Mouse (Mus musculus): ENCODE data around the gene Trio. TPM values are rescaled to one million over a fixed set of nuclear protein-coding genes. Genes with fewer than 3 reads are reported as not detected.

The Trio gene
- polyA plus RNA-seq, 1 experiment from 2014 or later, result 8.8 TPM

GRCm38 (mm10) chr15:27993528-27993927 lies 32.1 kb downstream of the Trio start:
- Histone ChIP-seq H3K27me3 (ENCODE audit: control insufficient read depth, insufficient read depth, low read length) (no peaks in the 10 kb centered on the region), H3K4me1 (replicated peaks; ENCODE audit: control insufficient read depth, insufficient read depth) (peaks cover 13% of the 10 kb centered on the region), H3K9me3 (ENCODE audit: control insufficient read depth, low read length) (no peaks in the 10 kb centered on the region), H3K27ac (replicated peaks) (no peak overlapping the region; the same call in 1 of the 2 replicates), H3K4me3 (ENCODE audit: low read depth, low read length) (no peak overlapping the region), H3K36me3 (ENCODE audit: control insufficient read depth, insufficient read depth, low read length) (no peaks in the 10 kb centered on the region), H3K9ac (ENCODE audit: low read length) (no peak overlapping the region), H3K4me2 (replicated peaks; ENCODE audit: low read depth) (no peak overlapping the region)
- WGBS, result 57% methylated on average over 7 of the region's 7 CpGs
- DNase-seq (ENCODE audit: low spot score), result no peak
- TF ChIP-seq CTCF (IDR thresholded peaks at IDR 0.05; ENCODE audit: low read depth) (no peak), EP300 (optimal IDR thresholded peaks at IDR 0.05) (no peak)
- ATAC-seq (ENCODE audit: low FRiP score, low TSS enrichment), result no peak

GRCm38 (mm10) chr15:27992596-27992995 lies 33.1 kb downstream of the Trio start:
- H3K4me3 ChIP-seq (ENCODE audit: low read depth, low read length), result no peak overlapping the region
- H3K9ac ChIP-seq (ENCODE audit: low read length), result no peak overlapping the region
- peak overlapping the region; percentile 58; the same call in 1 of the 2 replicates for H3K27ac ChIP-seq (replicated peaks)
- WGBS, result 44% methylated on average over 5 of the region's 5 CpGs
- TF ChIP-seq EP300 (optimal IDR thresholded peaks at IDR 0.05), result no peak
- no peak for TF ChIP-seq CTCF (IDR thresholded peaks at IDR 0.05; ENCODE audit: low read depth)
- H3K27me3 ChIP-seq (ENCODE audit: control insufficient read depth, insufficient read depth, low read length), result no peaks in the 10 kb centered on the region
- DNase-seq (ENCODE audit: low spot score) (no peak), ATAC-seq (ENCODE audit: low FRiP score, low TSS enrichment) (no peak)
- H3K4me2 ChIP-seq (replicated peaks; ENCODE audit: low read depth), result no peak overlapping the region
- no peaks in the 10 kb centered on the region for H3K36me3 ChIP-seq (ENCODE audit: control insufficient read depth, insufficient read depth, low read length)
- no peaks in the 10 kb centered on the region for H3K9me3 ChIP-seq (ENCODE audit: control insufficient read depth, low read length)
- peaks cover 8% of the 10 kb centered on the region; the same call in 1 of the 2 replicates for H3K4me1 ChIP-seq (replicated peaks; ENCODE audit: control insufficient read depth, insufficient read depth)

- DNase-seq (ENCODE audit: low spot score) (no peak), ATAC-seq (ENCODE audit: low FRiP score, low TSS enrichment) (no peak)
- H3K36me3 ChIP-seq (ENCODE audit: control insufficient read depth, insufficient read depth, low read length), result no peaks in the 10 kb centered on the region
- no peaks in the 10 kb centered on the region for H3K27me3 ChIP-seq (ENCODE audit: control insufficient read depth, insufficient read depth, low read length)
- peak overlapping the region; percentile 58; the same call in 1 of the 2 replicates for H3K27ac ChIP-seq (replicated peaks)
- no peak overlapping the region for H3K4me2 ChIP-seq (replicated peaks; ENCODE audit: low read depth)
- no peak overlapping the region for H3K9ac ChIP-seq (ENCODE audit: low read length)
- 43% methylated on average over 6 of the region's 6 CpGs for WGBS
- no peak overlapping the region for H3K4me3 ChIP-seq (ENCODE audit: low read depth, low read length)
- H3K9me3 ChIP-seq (ENCODE audit: control insufficient read depth, low read length), result no peaks in the 10 kb centered on the region
- TF ChIP-seq CTCF (IDR thresholded peaks at IDR 0.05; ENCODE audit: low read depth), result no peak
- no peak for TF ChIP-seq EP300 (optimal IDR thresholded peaks at IDR 0.05)
- H3K4me1 ChIP-seq (replicated peaks; ENCODE audit: control insufficient read depth, insufficient read depth), result peaks cover 8% of the 10 kb centered on the region; the same call in 1 of the 2 replicates
Observed at GRCm38 (mm10) chr15:27991892-27992593, 33.6 kb downstream of the Trio start.

GRCm38 (mm10) chr15:27991066-27991701 lies 34.5 kb downstream of the Trio start:
- no peak for ATAC-seq (ENCODE audit: low FRiP score, low TSS enrichment)
- no peaks in the 10 kb centered on the region for H3K36me3 ChIP-seq (ENCODE audit: control insufficient read depth, insufficient read depth, low read length)
- no peak overlapping the region for H3K27ac ChIP-seq (replicated peaks)
- H3K4me2 ChIP-seq (replicated peaks; ENCODE audit: low read depth), result no peak overlapping the region
- WGBS, result 72% methylated on average over 17 of the region's 17 CpGs
- H3K9ac ChIP-seq (ENCODE audit: low read length), result no peak overlapping the region
- no peaks in the 10 kb centered on the region for H3K27me3 ChIP-seq (ENCODE audit: control insufficient read depth, insufficient read depth, low read length)
- no peak for DNase-seq (ENCODE audit: low spot score)
- TF ChIP-seq EP300 (optimal IDR thresholded peaks at IDR 0.05), result no peak
- no peak for TF ChIP-seq CTCF (IDR thresholded peaks at IDR 0.05; ENCODE audit: low read depth)
- peaks cover 8% of the 10 kb centered on the region; the same call in 1 of the 2 replicates for H3K4me1 ChIP-seq (replicated peaks; ENCODE audit: control insufficient read depth, insufficient read depth)
- no peaks in the 10 kb centered on the region for H3K9me3 ChIP-seq (ENCODE audit: control insufficient read depth, low read length)
- no peak overlapping the region for H3K4me3 ChIP-seq (ENCODE audit: low read depth, low read length)

- TF ChIP-seq EP300 (optimal IDR thresholded peaks at IDR 0.05) (no peak), CTCF (IDR thresholded peaks at IDR 0.05; ENCODE audit: low read depth) (no peak)
- H3K4me3 ChIP-seq (ENCODE audit: low read depth, low read length), result no peak overlapping the region
Observed at GRCm38 (mm10) chr15:27987979-27988378, 37.7 kb downstream of the Trio start.

GRCm38 (mm10) chr15:27984881-27985280 lies 40.8 kb downstream of the Trio start:
- Histone ChIP-seq H3K4me1 (replicated peaks; ENCODE audit: control insufficient read depth, insufficient read depth) (0 out of 2 replicates have a peak, but pooled peaks cover 3% of the 10 kb centered on the region), H3K4me3 (ENCODE audit: low read depth, low read length) (no peak overlapping the region), H3K27ac (replicated peaks) (no peak overlapping the region), H3K36me3 (ENCODE audit: control insufficient read depth, insufficient read depth, low read length) (no peaks in the 10 kb centered on the region), H3K27me3 (ENCODE audit: control insufficient read depth, insufficient read depth, low read length) (no peaks in the 10 kb centered on the region), H3K9ac (ENCODE audit: low read length) (no peak overlapping the region), H3K9me3 (ENCODE audit: control insufficient read depth, low read length) (no peaks in the 10 kb centered on the region), H3K4me2 (replicated peaks; ENCODE audit: low read depth) (no peak overlapping the region)
- TF ChIP-seq EP300 (optimal IDR thresholded peaks at IDR 0.05), result no peak
- TF ChIP-seq CTCF (IDR thresholded peaks at IDR 0.05; ENCODE audit: low read depth), result no peak
- DNase-seq (ENCODE audit: low spot score), result no peak
- no peak for ATAC-seq (ENCODE audit: low FRiP score, low TSS enrichment)
- 79% methylated on average over 2 of the region's 2 CpGs for WGBS

More at GRCm38 (mm10) chr15:27987979-27988378, 37.7 kb downstream of the Trio start:
- no peaks in the 10 kb centered on the region for H3K27me3 ChIP-seq (ENCODE audit: control insufficient read depth, insufficient read depth, low read length)
- no peak overlapping the region for H3K9ac ChIP-seq (ENCODE audit: low read length)
- no peaks in the 10 kb centered on the region for H3K9me3 ChIP-seq (ENCODE audit: control insufficient read depth, low read length)
- no peak overlapping the region for H3K4me2 ChIP-seq (replicated peaks; ENCODE audit: low read depth)
- ATAC-seq (ENCODE audit: low FRiP score, low TSS enrichment), result no peak
- no peak for DNase-seq (ENCODE audit: low spot score)
- 80% methylated on average over 7 of the region's 7 CpGs for WGBS
- H3K36me3 ChIP-seq (ENCODE audit: control insufficient read depth, insufficient read depth, low read length), result no peaks in the 10 kb centered on the region
- 0 out of 2 replicates have a peak, but pooled peaks cover 2% of the 10 kb centered on the region for H3K4me1 ChIP-seq (replicated peaks; ENCODE audit: control insufficient read depth, insufficient read depth)
- no peak overlapping the region for H3K27ac ChIP-seq (replicated peaks)

All from stomach, postnatal 0 days (tissue).